Mouse (Mus musculus): ENCODE measurements around the gene Abcb11. TPM values are rescaled to one million over a fixed set of nuclear protein-coding genes. Genes with fewer than 3 reads are reported as not detected.
"Not testable (repeated sequence)": the region's sequence is repeated elsewhere in the genome, so short reads cannot be mapped to it uniquely, and the experiment has no call there.

Gene Abcb11
- polyA plus RNA-seq, 1 experiment: 2.2 TPM

DNA sequence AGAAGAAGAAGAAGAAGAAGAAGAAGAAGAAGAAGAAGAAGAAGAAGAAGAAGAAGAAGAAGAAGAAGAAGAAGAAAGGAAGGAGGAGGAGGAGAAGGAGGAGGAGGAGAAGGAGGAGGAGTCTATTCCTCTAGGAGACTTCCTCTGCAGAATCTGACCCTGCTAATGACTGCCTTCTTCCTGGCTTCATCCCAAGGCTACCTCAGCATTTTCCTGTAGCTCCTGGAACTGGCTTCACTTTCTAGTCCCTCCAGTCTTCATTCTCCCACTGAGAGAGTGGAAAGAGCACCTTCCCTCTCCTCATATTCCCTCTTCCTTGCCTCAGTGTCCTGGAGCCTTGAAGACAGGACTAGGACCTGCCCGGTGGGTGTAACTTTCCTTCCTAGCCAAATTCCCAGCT lies 22.9 kb upstream of the Abcb11 start:
- no peaks in the 10 kb centered on the region for H3K4me1 ChIP-seq (ENCODE audit: control insufficient read depth, insufficient read depth, low read length)
- H3K27me3 ChIP-seq (ENCODE audit: control insufficient read depth, insufficient read depth, low read length): no peaks in the 10 kb centered on the region
- no peak overlapping the region for H3K27ac ChIP-seq (ENCODE audit: control insufficient read depth, insufficient read depth, low read depth, low read length)
- no peaks in the 10 kb centered on the region for H3K36me3 ChIP-seq (ENCODE audit: control insufficient read depth, insufficient read depth, low read length)
- no peak overlapping the region for H3K4me3 ChIP-seq (ENCODE audit: control insufficient read depth, low read depth, low read length)
- TF ChIP-seq CTCF (IDR thresholded peaks at IDR 0.05; ENCODE audit: control insufficient read depth, insufficient read depth, insufficient replicate concordance, low read depth, low read length) (no peak), POLR2A (IDR thresholded peaks at IDR 0.05; ENCODE audit: control insufficient read depth, low read depth, low read length) (no peak)

DNA sequence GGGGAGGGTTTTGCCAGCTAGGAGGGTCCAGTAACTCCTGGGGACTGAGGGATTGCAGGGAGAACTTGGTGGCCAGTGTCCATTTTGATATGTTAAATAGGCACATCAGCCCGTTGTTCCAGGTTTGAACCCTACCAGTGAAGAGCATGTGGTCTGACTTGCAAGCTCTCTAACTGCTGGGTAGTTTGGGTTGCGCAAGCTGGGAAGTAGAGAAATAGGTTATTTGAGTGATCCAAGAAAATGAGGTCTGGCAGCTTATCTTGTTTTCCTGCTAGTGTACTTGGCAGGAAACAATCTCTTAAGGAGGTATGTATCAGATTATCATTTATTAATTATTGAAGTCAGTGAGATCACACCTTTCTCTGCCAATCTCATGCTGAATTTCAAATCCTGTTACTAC lies 22.4 kb upstream of the Abcb11 start:
- Histone ChIP-seq H3K4me1 (ENCODE audit: control insufficient read depth, insufficient read depth, low read length) (no peaks in the 10 kb centered on the region), H3K4me3 (ENCODE audit: control insufficient read depth, low read depth, low read length) (no peak overlapping the region), H3K36me3 (ENCODE audit: control insufficient read depth, insufficient read depth, low read length) (no peaks in the 10 kb centered on the region), H3K27me3 (ENCODE audit: control insufficient read depth, insufficient read depth, low read length) (no peaks in the 10 kb centered on the region), H3K27ac (ENCODE audit: control insufficient read depth, insufficient read depth, low read depth, low read length) (no peak overlapping the region)
- TF ChIP-seq CTCF (IDR thresholded peaks at IDR 0.05; ENCODE audit: control insufficient read depth, insufficient read depth, insufficient replicate concordance, low read depth, low read length): no peak
- no peak for TF ChIP-seq POLR2A (IDR thresholded peaks at IDR 0.05; ENCODE audit: control insufficient read depth, low read depth, low read length)

DNA sequence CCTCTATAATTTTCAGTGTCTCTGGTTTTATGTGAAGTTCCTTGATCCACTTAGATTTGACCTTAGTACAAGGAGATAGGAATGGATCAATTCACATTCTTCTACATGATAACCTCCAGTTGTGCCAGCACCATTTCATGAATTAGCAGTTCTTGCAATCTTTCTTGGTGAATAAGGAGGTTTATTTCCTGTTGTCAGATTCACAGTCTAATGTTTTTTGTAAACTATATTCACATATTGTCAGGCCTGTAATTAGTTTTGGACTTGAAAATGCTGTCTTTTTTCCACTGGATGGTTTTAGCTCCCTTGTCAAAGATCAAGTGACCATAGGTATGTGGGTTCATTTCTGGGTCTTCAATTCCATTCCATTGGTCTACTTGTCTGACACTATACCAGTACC lies 13.0 kb upstream of the Abcb11 start:
- H3K27me3 ChIP-seq (ENCODE audit: control insufficient read depth, insufficient read depth, low read length); H3K4me1 ChIP-seq (ENCODE audit: control insufficient read depth, insufficient read depth, low read length); H3K4me3 ChIP-seq (ENCODE audit: control insufficient read depth, low read depth, low read length); H3K27ac ChIP-seq (ENCODE audit: control insufficient read depth, insufficient read depth, low read depth, low read length); H3K36me3 ChIP-seq (ENCODE audit: control insufficient read depth, insufficient read depth, low read length): not testable (repeated sequence)

DNA sequence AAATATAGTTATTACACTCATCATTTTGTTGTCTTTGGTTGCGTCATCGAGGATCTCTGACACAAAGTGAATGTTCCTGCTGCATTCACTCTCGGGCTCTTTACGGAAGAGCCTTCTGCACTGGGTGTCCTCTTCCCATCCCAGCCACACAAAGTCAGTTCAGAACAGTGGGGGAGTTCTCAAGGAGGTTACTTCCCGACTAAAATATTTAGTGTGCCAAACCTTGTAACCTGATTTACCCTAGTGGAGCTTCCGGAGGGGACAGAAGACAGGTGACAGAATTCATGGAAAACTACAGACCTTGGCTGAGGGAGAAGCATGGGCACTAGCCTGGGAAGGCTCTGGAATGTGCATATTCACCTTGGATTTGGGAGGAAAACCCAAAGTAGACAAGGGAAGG lies 910 bp downstream of the Abcb11 start:
- Histone ChIP-seq H3K4me1 (ENCODE audit: control insufficient read depth, insufficient read depth, low read length) (no peaks in the 10 kb centered on the region), H3K27ac (ENCODE audit: control insufficient read depth, insufficient read depth, low read depth, low read length) (no peak overlapping the region), H3K36me3 (ENCODE audit: control insufficient read depth, insufficient read depth, low read length) (no peaks in the 10 kb centered on the region), H3K4me3 (ENCODE audit: control insufficient read depth, low read depth, low read length) (no peak overlapping the region), H3K27me3 (ENCODE audit: control insufficient read depth, insufficient read depth, low read length) (no peaks in the 10 kb centered on the region)
- TF ChIP-seq POLR2A (IDR thresholded peaks at IDR 0.05; ENCODE audit: control insufficient read depth, low read depth, low read length) (no peak), CTCF (IDR thresholded peaks at IDR 0.05; ENCODE audit: control insufficient read depth, insufficient read depth, insufficient replicate concordance, low read depth, low read length) (no peak)

DNA sequence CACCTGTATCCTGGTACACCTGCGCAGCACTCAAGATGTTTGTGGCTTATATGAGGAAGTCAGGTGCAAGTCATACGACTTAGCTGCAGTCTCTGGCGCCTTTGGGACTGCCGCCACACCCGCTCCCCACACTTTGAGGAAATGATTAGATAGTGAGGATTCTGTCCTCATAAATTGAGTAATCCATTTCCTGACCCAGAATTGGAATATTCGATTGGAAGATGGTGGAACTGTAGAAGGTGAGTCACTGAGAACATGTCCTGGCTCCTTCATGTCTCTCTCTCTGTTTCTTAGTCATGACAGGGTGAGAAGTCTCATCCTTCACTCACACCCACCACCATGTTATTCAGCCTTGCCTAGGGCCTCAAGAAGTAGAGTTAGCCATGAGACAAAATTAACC lies 10.9 kb downstream of the Abcb11 start:
- not testable (repeated sequence) for H3K4me1 ChIP-seq (ENCODE audit: control insufficient read depth, insufficient read depth, low read length); H3K4me3 ChIP-seq (ENCODE audit: control insufficient read depth, low read depth, low read length); H3K27me3 ChIP-seq (ENCODE audit: control insufficient read depth, insufficient read depth, low read length); H3K27ac ChIP-seq (ENCODE audit: control insufficient read depth, insufficient read depth, low read depth, low read length); H3K36me3 ChIP-seq (ENCODE audit: control insufficient read depth, insufficient read depth, low read length)

DNA sequence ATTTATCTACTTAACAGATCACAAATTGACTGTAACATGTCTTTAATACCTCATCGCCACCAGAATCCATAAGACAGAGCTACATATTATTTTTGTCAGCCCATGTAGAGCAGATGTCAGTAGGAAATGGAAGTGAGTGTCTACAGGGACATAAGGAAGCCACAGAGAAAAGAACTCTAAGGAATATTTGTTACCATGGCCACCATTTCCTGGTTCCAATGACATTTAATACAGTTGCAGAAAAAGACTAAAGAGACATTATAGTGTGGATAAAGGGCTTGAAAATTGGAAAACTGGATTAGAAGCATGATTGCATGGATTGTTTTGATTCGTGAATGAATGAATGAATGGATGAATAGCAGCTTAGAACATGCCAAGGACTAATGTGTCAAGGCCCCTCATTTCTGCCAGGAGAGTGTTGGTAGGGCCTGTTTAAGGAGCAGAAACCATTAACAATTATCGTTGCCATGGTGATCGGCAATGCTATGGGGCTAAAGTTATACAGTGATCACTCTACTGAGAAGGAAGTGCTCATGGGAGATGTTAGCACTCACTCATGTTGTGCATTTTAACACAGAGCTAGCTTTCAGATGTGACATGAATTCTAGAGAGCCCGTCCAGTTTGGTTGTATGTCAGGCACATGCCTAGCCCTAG lies 13.8 kb downstream of the Abcb11 start:
- H3K4me1 ChIP-seq (ENCODE audit: control insufficient read depth, insufficient read depth, low read length): no peaks in the 10 kb centered on the region
- no peak overlapping the region for H3K4me3 ChIP-seq (ENCODE audit: control insufficient read depth, low read depth, low read length)
- no peaks in the 10 kb centered on the region for H3K27me3 ChIP-seq (ENCODE audit: control insufficient read depth, insufficient read depth, low read length)
- no peaks in the 10 kb centered on the region for H3K36me3 ChIP-seq (ENCODE audit: control insufficient read depth, insufficient read depth, low read length)
- TF ChIP-seq POLR2A (IDR thresholded peaks at IDR 0.05; ENCODE audit: control insufficient read depth, low read depth, low read length): no peak
- TF ChIP-seq CTCF (IDR thresholded peaks at IDR 0.05; ENCODE audit: control insufficient read depth, insufficient read depth, insufficient replicate concordance, low read depth, low read length): no peak
- H3K27ac ChIP-seq (ENCODE audit: control insufficient read depth, insufficient read depth, low read depth, low read length): no peak overlapping the region

DNA sequence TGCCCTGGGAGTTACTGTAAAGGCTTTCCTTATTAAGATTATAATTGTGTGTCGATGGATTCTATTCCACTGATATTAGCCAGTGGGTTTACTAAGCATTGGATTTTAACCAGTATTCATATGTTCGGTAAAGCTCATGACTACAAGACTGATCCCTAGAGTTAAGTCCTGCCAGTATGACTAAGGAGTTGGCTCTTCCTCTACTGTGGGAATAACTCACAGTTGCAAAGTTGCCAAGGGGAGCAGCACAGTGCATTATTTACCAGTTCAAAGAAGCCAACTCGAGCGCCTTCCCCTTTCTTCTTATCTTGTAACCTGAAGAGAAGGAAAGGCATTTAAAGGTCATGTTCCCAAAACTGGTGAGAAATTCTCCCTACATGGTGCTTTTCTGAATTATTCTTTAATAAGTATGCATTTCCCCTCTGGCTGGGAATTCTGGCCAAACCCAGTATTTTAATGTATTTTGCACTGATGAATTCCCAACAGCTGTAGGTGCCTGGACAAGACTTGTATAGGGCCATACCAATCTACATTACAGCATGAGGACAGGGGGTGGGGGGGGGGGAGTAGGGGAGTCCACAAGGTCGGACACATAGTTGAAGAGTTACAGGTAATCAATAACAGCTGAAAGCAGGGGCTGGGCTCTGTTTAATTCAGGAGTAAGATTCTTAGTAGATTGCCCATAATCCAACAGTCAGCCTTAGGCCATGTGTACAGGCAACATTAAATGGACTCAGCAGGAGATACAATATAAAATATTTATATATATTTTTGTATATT lies 17.3 kb downstream of the Abcb11 start:
- Histone ChIP-seq H3K36me3 (ENCODE audit: control insufficient read depth, insufficient read depth, low read length) (no peaks in the 10 kb centered on the region), H3K4me1 (ENCODE audit: control insufficient read depth, insufficient read depth, low read length) (no peaks in the 10 kb centered on the region), H3K27me3 (ENCODE audit: control insufficient read depth, insufficient read depth, low read length) (no peaks in the 10 kb centered on the region), H3K27ac (ENCODE audit: control insufficient read depth, insufficient read depth, low read depth, low read length) (no peak overlapping the region), H3K4me3 (ENCODE audit: control insufficient read depth, low read depth, low read length) (no peak overlapping the region)
- no peak for TF ChIP-seq CTCF (IDR thresholded peaks at IDR 0.05; ENCODE audit: control insufficient read depth, insufficient read depth, insufficient replicate concordance, low read depth, low read length)
- no peak for TF ChIP-seq POLR2A (IDR thresholded peaks at IDR 0.05; ENCODE audit: control insufficient read depth, low read depth, low read length)

DNA sequence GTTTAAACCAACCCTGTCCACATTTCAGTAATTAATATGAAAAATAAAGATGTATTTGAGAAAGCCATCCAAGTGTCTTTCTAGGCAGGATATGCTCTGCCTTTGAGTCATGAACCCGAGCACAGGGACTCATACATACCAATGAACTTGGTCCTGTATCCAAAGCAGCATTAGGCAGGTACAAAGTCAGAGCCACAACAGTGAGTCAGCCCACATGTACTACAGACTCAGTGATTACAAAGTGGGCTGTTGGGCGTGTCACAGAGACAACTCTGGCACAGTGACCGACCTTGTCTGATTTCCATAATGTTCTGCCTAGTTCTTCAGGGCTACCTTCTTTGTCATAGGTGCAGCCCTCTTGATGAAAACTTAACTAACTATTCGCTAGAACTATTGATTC lies 19.4 kb downstream of the Abcb11 start:
- Histone ChIP-seq H3K36me3 (ENCODE audit: control insufficient read depth, insufficient read depth, low read length) (no peaks in the 10 kb centered on the region), H3K27me3 (ENCODE audit: control insufficient read depth, insufficient read depth, low read length) (no peaks in the 10 kb centered on the region), H3K4me3 (ENCODE audit: control insufficient read depth, low read depth, low read length) (no peak overlapping the region), H3K4me1 (ENCODE audit: control insufficient read depth, insufficient read depth, low read length) (no peaks in the 10 kb centered on the region), H3K27ac (ENCODE audit: control insufficient read depth, insufficient read depth, low read depth, low read length) (no peak overlapping the region)
- TF ChIP-seq CTCF (IDR thresholded peaks at IDR 0.05; ENCODE audit: control insufficient read depth, insufficient read depth, insufficient replicate concordance, low read depth, low read length) (no peak), POLR2A (IDR thresholded peaks at IDR 0.05; ENCODE audit: control insufficient read depth, low read depth, low read length) (no peak)

All from testis, adult 2 months (tissue).